Mouse (Mus musculus) megakaryocyte progenitor cell, adult 5-6 weeks (primary cell): ENCODE measurements at regions not wholly inside any gene's neighbourhood (a gene's known extent, or its start where the extent isn't known, plus 50 kb on each side); places are given as distances from the start of the nearest gene placed in this dataset.

Experiments used
- ATAC-seq: replicated peaks from 2 replicates; pipeline ENCODE4 v1.8.0; 2016; ENCODE audit warnings: mild to moderate bottlenecking, moderate TSS enrichment, inconsistent platforms; ENCODE audit not compliant: poor library complexity

DNA sequence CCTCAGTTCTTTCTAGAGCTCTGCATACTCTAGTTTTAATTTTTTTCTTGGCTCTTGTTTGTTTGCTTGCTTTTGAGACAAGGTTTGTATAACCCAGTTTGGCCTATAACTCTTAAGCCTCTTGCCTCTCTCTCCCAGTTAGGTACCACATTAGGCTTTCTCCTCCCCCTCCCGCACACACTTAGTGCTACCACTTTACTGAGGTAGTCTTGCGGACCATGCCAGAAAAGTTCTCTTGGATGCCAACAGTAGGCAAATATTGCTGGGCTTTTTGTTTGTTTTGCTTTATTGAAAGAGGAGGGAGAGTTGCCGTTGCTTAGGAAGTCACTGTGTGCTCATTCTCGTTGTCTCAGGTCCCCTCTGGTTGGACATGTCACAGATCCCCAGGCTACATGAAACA, 259.4 kb upstream of the Sall1 start:
- no peak for ATAC-seq

DNA sequence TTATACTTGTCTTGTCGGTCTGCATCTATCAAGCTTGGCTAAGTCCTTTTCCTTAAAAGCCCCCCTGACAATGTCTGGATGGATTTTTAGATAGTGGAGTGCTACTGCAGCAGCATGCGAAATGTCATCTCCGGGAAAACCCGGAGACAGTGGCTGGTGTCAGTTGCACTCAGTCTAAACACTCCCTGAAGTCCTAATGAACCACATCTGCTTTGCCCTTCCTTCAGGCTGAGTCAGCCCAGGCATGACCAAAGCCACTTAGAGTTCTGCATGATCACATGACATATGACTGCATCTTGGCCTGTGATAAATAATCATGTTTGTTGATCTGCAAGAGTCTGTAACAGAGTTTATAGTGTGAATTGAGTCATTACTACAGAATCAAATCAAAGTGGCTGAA, 255.7 kb upstream of the Sall1 start:
- no peak for ATAC-seq

DNA sequence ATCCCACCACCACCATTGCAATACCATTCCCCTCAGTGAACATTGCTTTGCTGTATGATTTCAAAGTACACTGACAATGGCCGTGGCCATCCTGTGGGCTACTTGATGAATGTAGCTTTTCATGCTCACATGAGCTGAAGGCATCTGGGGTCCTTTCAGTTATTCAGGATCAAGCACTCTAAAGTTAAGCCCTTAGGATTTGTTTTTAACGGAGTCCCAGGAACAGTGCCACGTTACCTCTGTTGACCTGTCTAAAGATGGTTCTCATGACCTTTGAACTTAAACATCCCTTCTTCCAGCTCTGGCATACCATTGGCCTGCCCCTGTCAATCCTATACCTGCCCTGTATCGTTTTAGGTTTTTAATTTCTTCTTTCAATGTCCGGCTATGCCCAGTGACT, 251.7 kb upstream of the Sall1 start:
- ATAC-seq: no peak

DNA sequence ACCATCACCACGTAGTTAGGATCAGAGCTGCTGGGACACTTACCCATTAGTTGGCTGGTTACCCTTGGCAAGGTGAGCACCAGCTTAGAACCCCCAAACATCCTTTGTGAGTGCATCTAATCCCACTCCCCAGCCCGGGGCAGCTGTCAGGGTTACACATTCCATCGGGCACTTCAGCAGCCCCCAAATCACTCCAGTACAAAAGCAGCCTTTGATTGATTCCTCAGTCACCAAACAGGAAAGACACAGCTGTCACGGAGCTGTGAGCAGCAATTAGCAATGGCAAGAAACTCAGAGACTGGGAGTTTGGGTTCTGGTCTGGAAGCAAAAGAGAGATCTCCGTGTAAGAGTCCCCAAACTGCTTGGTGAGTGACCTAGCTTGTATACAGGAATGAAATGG, 245.1 kb upstream of the Sall1 start:
- ATAC-seq: no peak

DNA sequence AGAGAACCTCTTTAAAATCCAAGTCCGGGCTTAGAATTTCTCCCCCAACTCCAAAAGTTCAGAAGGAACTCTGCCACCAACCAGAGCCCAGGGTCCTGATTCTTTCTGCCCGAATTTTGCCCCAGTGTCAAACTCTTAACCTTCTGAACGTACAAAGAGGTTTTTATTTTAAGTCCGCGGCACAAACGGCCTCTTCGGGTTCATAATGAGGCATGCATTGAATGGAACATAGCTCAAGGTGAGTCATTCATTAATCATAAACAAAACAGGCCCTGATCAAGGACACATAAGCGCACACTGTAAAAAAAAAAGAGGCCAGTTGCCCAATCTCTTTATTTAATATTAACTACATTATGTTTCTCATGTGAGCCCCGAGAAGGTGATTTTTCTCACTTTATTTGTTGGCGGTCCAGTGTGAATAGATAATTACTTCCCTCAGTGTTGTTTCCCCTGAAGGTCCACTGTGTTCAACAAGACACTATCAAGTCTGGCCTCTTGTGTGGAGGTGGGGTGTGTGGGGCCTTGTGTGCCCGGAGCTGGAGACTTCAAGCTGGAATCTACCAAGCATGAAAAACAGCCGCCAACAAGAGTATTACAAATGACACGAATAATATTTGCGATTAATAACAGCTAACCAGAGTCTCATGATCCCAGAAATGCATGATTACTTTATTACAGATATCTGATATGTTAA, 241.1 kb upstream of the Sall1 start:
- ATAC-seq: no peak

DNA sequence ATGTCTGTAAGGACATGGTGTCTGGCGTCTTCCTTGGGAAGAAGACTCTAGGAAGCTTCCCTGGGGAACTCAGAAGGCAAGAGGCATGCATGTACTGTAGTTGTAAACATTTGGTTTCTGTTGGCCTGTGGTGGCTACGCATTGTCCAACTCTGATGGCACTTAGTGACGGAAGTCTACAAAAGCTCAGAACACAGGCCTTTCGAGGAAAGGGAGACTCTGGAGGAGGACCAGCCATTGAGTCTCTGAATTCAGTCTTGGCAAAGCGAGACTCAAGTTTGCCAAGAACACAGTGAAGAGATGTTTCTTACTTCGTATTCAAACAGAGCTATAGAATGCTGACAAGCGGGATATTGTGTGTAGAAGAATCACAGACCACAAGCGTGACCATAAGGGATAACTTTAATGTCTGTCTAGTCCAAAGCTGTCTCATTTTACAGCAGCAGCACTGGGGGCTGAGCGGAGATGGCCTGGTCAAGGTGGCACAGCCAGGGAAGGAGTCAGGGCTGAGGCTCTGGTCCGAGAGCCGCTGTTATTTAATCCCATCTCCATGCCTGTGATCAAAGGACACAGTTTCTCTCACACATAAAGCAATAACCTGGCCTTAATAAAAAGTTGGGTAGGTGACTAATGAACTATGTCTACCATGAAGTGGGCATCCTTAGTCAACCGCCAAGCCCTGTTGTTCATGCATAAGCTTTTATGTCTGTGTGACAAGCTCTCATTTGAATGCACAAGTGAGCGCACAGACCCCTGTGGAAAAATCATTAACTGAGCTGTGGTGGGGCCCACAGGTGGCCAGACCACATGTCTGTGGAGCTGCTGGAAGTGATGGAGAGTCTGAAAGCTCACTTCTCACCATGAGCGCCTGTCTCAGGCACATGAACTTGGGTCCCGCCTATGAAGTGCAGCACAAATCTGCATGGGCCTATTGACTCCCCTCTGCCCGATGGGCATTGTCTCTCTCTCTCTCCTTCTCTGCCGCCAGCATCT, 239.4 kb upstream of the Sall1 start:
- ATAC-seq: no peak

DNA sequence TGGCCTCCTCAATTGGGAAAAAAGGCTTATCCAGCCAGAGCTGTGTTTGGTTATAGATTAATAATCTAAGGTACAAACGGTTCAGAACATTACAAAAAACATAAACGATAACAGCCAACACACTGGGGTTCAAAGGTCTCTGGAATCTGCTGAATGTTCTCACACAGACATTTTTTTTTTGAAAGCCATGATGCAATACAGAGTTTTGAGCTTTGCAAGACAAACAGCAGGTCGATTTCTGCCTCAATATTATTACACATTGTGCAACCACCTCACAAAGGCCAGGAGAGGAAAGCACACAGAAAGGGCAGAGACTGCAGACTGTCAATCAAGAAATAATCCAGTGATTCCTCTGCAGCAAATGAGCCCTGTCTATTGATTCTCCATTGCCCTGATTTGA, 235.9 kb upstream of the Sall1 start:
- no peak for ATAC-seq

DNA sequence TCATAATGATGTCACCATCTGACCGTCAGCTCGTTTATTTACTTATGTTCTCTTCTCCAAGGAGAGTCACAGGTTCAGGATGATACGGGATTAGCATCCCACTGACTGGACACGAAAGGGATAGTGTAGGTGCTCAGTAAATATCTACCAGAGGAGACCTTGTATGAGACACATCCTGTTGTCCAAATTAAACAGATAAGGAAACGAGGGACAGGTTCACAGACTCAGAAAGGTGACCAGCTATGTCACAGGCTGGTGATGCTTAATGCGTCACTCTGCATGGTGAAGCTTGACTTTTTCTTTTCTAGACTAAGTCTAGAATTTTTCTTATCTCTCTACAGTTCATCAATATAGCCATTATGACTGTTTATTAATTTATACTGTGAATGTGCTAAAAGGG, 235.2 kb upstream of the Sall1 start:
- ATAC-seq: no peak

DNA sequence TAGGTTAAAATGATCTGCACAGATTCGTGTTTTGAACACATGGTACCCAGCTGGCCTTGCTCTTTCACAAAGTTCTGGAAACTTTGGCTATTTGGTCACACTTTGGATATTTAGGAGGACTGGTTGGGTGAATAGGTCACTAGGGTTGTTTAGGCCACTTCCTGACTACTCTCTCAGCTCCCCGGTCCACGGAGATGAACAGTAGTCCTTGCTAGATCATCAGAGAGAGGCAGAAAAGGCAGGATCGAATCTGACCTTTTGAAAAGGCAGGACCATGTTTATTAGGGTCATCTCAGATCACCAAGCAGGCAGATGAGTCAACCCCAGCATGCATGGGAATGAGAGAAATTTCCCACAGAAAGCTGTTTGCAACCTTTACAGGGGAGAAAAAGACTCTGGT, 229.3 kb upstream of the Sall1 start:
- no peak for ATAC-seq

DNA sequence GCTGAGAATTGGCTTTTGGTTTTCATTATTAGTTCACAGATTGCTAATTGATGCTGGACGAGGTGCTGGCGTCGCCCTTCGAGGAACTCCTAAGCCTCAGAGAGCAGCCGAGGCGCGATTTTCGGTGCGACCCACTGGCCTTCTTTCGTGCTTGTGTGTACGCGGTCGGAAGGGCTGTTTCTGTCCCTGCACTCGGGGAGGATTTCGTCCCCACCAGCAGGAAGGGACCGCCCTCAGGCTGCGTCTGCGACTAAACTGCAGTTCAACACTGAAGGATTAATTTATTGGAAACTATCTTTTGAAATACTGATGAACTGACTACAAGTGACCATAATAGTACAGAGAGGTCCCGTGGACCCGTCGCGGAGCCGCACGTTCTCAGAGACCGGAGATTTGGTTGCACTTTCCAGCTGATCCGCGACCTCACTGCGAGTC, 228.4 kb upstream of the Sall1 start:
- ATAC-seq: no peak

DNA sequence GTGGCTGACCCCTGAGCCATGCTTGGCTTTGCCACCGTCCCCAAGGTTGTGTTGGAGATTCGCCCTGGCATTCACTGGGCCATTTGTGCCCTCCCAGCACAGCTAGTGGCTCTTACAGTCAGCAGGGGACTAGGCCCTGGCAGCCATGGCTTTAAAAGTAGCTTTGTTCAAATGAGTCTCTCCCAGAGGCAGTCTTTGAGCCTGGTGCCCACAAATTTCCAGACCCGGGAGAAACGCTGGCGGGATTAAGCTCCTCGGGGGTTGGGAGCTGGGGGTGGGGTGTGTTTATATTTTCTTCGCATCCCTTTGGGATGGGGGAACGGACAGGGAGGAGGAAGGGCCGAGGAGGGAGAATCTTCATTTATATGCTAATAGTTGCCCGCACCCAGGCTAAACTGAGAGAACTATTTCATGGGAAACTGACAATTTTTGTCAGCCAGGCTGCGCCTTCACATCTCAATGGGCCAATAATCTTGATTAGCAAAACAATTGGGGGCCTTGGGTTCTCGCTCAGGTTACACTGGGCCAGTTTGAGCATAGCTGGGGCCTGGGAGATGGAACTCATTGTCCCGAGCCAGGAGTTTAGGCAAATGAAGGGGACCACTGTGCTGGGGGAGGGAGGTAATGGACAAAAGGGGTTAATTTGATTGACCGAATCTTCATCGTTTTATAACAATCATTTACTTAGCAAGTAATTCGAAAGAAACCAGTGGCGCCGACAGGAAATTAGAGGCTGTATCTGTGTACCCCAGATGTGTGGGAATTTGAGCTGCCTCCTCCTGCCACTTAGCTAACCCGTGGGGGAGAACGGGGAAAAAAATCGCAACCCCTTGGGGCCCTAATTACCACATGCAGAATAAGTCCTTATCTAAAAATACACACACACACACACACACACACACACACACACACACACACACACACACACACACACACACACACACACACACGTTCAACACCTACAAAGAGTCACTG, 227.7 kb upstream of the Sall1 start:
- ATAC-seq: no peak

DNA sequence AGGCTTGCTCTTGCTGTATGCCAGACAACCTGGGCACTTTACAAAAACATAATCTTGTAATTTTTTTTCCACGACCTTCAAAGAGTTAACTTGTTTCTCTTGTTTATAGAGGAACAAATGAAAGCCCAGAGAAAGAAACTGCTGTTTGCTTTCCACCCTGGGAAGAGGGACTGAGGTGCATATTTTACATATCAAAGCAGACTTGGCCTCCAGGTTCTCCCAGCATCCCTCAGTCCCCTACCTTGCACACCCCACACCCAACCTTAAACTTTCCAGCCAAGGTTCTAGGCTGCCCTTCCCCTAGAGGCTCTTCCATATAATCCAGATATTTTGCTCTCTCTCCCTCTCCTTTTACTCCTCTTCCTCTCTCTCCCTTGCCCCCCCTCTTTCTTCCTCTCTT, 226.0 kb upstream of the Sall1 start:
- no peak for ATAC-seq

DNA sequence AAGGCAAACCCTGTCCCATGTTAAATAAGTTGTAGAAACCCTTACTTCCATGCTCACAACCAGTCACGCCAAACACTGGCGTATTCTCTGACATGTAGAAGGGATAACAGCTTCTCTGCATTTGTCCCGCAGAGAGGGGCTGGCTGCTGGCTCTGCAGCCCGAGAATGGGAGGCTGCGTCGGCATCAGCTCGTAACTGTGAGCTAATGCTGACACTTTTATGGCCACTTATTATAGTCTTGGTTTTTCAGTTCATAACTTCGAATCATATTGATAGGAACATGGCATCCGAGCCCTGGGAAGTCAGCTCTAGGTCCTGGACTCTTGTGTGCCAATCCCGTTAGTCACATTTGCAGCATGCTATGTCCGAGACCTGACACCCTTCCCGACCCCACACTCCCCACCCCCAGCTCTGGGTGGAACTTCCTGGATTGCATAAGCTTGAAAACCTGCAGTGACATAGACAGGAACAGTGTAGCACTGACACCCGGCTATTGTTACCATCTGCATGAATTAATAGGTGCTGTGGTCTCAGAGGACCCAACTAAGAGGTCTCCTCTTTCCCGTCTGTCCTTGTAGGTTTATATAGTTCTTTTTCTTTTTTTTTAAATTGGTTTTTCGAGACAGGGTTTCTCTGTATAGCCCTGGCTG, 217.3 kb upstream of the Sall1 start:
- no peak for ATAC-seq

DNA sequence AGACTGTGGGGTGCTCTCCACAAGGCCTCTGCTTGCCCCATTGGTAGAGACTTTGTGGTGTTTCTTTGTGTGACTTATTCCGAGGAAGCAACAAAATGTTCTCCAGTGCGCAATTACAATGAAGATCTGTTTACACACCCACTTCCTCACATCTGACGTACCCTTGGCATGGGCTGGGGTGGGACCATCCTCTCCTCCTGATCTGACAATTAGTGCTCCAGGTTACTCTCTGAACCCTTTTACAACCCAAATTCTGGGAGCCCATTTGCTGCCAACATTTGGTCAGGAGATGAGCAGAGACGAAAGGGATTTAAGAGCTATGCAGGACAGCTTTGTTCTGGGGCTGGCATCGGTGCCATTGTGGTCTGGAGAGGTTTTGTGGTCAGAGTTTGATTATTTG, 215.9 kb upstream of the Sall1 start:
- ATAC-seq: no peak

DNA sequence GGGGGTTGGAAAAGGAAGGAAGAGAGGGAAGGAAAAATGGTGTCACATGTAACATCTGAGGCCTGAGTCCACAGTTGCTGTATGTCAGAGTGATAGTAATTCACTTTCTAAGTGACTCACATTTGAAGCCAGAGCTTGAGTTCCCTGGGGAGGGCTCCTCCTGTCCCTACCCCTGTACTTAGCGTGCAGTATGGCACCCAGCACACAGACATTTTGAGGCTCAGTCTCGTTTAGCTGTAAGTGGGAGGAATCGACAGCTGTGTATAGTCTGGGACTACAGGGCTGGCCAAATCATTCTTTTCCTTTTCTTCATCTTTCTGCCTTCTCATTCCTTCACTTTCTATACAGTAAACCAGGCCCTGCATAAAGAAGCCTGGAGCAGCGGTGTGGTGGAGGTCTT, 202.4 kb upstream of the Sall1 start:
- ATAC-seq: no peak

DNA sequence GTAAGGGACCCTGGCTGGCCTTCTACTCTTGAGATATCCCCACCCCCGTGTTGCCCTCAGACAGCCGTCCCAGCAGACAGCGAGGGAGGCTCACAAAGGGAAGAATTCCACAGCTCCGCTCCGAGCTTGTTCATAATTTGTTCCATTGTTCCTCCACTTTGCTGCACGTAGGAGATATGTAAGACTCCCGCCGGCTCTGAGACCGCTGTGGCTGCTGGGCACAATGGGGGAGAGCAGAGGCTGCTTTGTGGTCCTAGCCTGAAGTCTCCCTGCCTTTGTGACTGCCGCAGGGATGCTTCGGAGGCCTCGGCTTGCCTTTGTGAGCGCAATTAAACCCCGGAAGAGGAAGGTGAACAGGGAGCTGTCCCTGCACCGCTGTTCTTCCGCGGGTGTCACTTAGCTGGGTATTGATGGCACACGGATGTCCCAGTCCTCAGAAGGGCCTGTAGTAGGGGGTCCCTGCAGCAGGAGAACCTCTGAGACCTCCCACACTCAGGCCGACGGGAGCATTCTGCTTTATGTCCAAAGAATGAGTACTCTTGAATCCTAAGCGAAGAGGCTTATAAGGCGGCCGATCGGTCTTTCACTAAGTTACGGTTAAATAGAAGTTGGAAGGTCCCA, 201.3 kb upstream of the Sall1 start:
- ATAC-seq: no peak

DNA sequence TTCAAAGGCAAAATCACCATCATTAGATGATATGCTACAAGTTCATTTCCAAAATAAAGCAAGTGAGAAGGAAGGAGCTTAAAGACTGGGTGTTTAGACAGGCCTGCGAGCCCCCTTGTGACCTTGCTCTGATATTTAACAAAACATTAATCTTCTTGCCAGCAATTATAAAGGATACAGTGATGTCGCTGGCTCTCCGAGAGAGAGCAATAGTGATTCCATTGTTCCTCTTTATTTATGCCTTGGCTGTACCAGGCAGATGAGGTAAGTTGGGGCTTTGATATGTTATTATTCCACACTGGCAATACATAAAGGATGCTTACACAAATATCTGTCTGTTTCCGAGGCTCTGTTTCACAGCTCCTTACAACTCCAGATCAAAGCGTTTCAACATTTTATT, 197.7 kb upstream of the Sall1 start:
- ATAC-seq: no peak

DNA sequence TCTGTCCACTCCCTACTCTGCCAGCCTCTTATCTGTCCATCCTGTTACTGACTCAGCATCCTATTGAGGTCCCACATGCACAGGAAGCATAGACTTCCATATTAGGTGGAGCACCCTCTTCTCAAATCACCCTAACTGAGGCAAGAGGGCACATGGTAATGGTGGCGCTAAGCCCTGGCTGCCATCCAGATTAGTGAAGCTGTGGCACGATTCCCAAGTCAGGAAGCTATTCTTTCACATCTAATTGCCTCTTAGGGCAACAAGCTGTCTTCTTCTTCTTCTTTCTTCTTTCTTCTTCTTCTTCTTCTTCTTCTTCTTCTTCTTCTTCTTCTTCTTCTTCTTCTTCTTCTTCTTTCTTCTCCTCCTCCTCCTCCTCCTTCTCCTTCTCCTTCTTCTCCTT, 195.7 kb upstream of the Sall1 start:
- ATAC-seq: no peak

DNA sequence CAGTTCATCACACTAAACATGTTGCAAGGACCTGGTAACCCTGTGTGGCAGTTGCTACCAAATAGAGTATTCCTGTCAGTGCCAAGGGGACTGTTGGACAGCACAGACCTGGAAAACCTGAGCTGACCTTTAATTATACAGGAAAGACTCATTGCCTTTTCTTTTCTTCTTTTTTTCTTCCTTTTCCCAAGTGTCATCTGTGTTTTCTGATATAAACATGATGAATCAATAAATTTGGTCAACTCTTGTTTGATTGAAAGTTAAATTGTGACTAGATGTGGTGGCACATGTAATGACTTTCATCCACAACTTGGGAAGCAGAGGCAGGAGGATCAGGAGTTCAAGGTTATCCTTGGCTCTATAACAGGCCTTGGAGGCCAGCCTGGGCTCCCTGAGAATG, 190.1 kb upstream of the Sall1 start:
- ATAC-seq: no peak

DNA sequence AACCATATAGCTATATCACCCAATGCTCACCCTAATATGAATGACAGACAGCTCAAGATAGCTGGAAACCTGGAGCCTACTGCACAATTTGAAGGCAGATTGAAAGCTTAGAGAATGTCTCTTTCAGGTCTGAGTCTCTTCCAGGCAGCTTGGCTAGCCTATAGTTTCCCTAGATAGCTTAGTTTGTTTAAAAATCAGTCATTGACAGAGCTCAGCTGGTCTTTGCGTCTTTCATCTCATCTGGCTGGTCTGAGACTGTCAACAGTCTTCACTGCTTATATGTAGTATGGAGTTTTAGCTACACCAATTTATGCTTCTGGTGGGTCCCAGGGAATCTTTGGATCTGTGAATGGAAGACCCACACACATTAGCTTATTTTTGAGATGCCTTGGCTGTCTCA, 188.4 kb upstream of the Sall1 start:
- no peak for ATAC-seq
